15 mouse cellular contexts compared by ENCODE assay signal in genomic region chr4:131205685-131206084, GRCm38 (mm10).
DNase-seq lines count a peak whose midpoint lies in the region; ATAC-seq lines count a peak whose summit lies in the region.
"Had no signal": no experiment of that assay in that cellular context is flagged by ENCODE, and none has a peak within 500 bp of the region (broad histone marks: within the 10 kb centered on the region; RNA-seq: fewer than 3 reads in every experiment).

No protein-coding gene starts in this region.

- no peaks in the 10 kb centered on the region for H3K36me3 ChIP-seq in hindbrain, embryonic 13.5 days
- H3K36me3 ChIP-seq in hindbrain, embryonic 16.5 days (ENCODE audit: control insufficient read depth, insufficient read depth, low read length): no peaks in the 10 kb centered on the region
- H3K36me3 ChIP-seq in lung, embryonic 16.5 days (ENCODE audit: control insufficient read depth, insufficient read depth, low read length): no peaks in the 10 kb centered on the region
- no peaks in the 10 kb centered on the region for H3K36me3 ChIP-seq in forebrain, embryonic 16.5 days (ENCODE audit: control insufficient read depth, insufficient read depth)
- H3K36me3 ChIP-seq: embryonic facial prominence, embryonic 15.5 days had no signal

- peaks cover 1% of the 10 kb centered on the region; the same call in 1 of the 2 replicates for H3K9me3 ChIP-seq in hindbrain, embryonic 13.5 days
- no peaks in the 10 kb centered on the region for H3K9me3 ChIP-seq in hindbrain, embryonic 16.5 days (ENCODE audit: control insufficient read depth, low read length)
- H3K9me3 ChIP-seq in lung, embryonic 16.5 days (ENCODE audit: control insufficient read depth, low read length): peaks cover under 1% of the 10 kb centered on the region; the same call in 1 of the 2 replicates
- no peaks in the 10 kb centered on the region for H3K9me3 ChIP-seq in forebrain, embryonic 16.5 days (ENCODE audit: control insufficient read depth, low read length)
- H3K9me3 ChIP-seq: embryonic facial prominence, embryonic 15.5 days had no signal

- H3K4me3 ChIP-seq in hindbrain, embryonic 13.5 days: no peak overlapping the region
- H3K4me3 ChIP-seq in hindbrain, embryonic 16.5 days (ENCODE audit: low read length): no peak overlapping the region
- H3K4me3 ChIP-seq in lung, embryonic 16.5 days (ENCODE audit: low read length): no peak overlapping the region
- no peak overlapping the region for H3K4me3 ChIP-seq in forebrain, embryonic 16.5 days (replicated peaks; ENCODE audit: low read length)
- H3K4me3 ChIP-seq: embryonic facial prominence, embryonic 15.5 days had no signal

- peaks cover 5% of the 10 kb centered on the region; the same call in 1 of the 2 replicates for H3K27me3 ChIP-seq in hindbrain, embryonic 13.5 days
- no peaks in the 10 kb centered on the region for H3K27me3 ChIP-seq in hindbrain, embryonic 16.5 days (replicated peaks; ENCODE audit: control insufficient read depth, insufficient read depth, low read length)
- H3K27me3 ChIP-seq in lung, embryonic 16.5 days (ENCODE audit: control insufficient read depth, insufficient read depth, low read depth, low read length): no peaks in the 10 kb centered on the region
- H3K27me3 ChIP-seq in forebrain, embryonic 16.5 days (replicated peaks; ENCODE audit: control insufficient read depth, insufficient read depth, low read length): no peaks in the 10 kb centered on the region
- H3K27me3 ChIP-seq: embryonic facial prominence, embryonic 15.5 days; megakaryocyte, embryonic 14.5 days had no signal

- 61% methylated on average over 4 of the region's 4 CpGs for WGBS in hindbrain, embryonic 13.5 days
- 52% methylated on average over 4 of the region's 4 CpGs for WGBS in hindbrain, embryonic 16.5 days
- WGBS in lung, embryonic 16.5 days: 24% methylated on average over 4 of the region's 4 CpGs
- 31% methylated on average over 4 of the region's 4 CpGs for WGBS in forebrain, embryonic 16.5 days

- no peak overlapping the region for H3K4me2 ChIP-seq in hindbrain, embryonic 13.5 days
- H3K4me2 ChIP-seq in hindbrain, embryonic 16.5 days (ENCODE audit: low read length): no peak overlapping the region
- H3K4me2 ChIP-seq in lung, embryonic 16.5 days (ENCODE audit: low read depth, low read length): no peak overlapping the region
- no peak overlapping the region for H3K4me2 ChIP-seq in forebrain, embryonic 16.5 days (ENCODE audit: low read length)
- H3K4me2 ChIP-seq: embryonic facial prominence, embryonic 15.5 days had no signal

- no peak overlapping the region for H3K9ac ChIP-seq in hindbrain, embryonic 13.5 days
- no peak overlapping the region for H3K9ac ChIP-seq in hindbrain, embryonic 16.5 days (ENCODE audit: low read depth, low read length)
- H3K9ac ChIP-seq in lung, embryonic 16.5 days (ENCODE audit: low read length): no peak overlapping the region
- no peak overlapping the region for H3K9ac ChIP-seq in forebrain, embryonic 16.5 days (replicated peaks; ENCODE audit: low read depth, low read length)
- H3K9ac ChIP-seq: embryonic facial prominence, embryonic 15.5 days; liver, postnatal 0 days had no signal

- H3K27ac ChIP-seq in hindbrain, embryonic 13.5 days: peak overlapping the region; percentile 23; the same call in 1 of the 2 replicates
- H3K27ac ChIP-seq in hindbrain, embryonic 16.5 days (ENCODE audit: low read depth, low read length): no peak overlapping the region; the same call in 1 of the 2 replicates
- H3K27ac ChIP-seq in lung, embryonic 16.5 days (ENCODE audit: low read length): peak overlapping the region; percentile 43
- no peak overlapping the region; the same call in 1 of the 2 replicates for H3K27ac ChIP-seq in forebrain, embryonic 16.5 days (ENCODE audit: low read length)
- H3K27ac ChIP-seq: embryonic facial prominence, embryonic 15.5 days had no signal

- H3K4me1 ChIP-seq in hindbrain, embryonic 13.5 days (replicated peaks): peaks cover 33% of the 10 kb centered on the region
- H3K4me1 ChIP-seq in hindbrain, embryonic 16.5 days (ENCODE audit: control insufficient read depth, insufficient read depth, low read depth, low read length): peaks cover 6% of the 10 kb centered on the region; the same call in 1 of the 2 replicates
- peaks cover 7% of the 10 kb centered on the region for H3K4me1 ChIP-seq in lung, embryonic 16.5 days (replicated peaks; ENCODE audit: control insufficient read depth, insufficient read depth, low read length)
- peaks cover 19% of the 10 kb centered on the region for H3K4me1 ChIP-seq in forebrain, embryonic 16.5 days (replicated peaks; ENCODE audit: control insufficient read depth, insufficient read depth, low read length)
- H3K4me1 ChIP-seq: embryonic facial prominence, embryonic 15.5 days; megakaryocyte, embryonic 14.5 days had no signal

- no peak for ATAC-seq in hindbrain, embryonic 13.5 days (ENCODE audit: low FRiP score)
- no peak for ATAC-seq in hindbrain, embryonic 16.5 days
- 0 out of 2 replicates have a peak, but pooled peaks have one; percentile 1 for ATAC-seq in lung, embryonic 16.5 days (ENCODE audit: low read depth)
- peak; percentile 41; the same call in 1 of the 2 replicates for ATAC-seq in forebrain, embryonic 16.5 days
- ATAC-seq: intestine, embryonic 16.5 days; liver, postnatal 0 days had no signal

- DNase-seq in lung, adult 18-20 months: no peak
- peak; percentile 99 for DNase-seq in cerebellum, adult 9-11 months
- no peak for DNase-seq in spleen, adult 18-20 months
- no peak for DNase-seq in frontal cortex, postnatal 36 days (ENCODE audit: low spot score in 2 of 2)
- DNase-seq: adrenal gland, postnatal 25 days; kidney, postnatal 14 days; layer of hippocampus, postnatal 36 days; liver, postnatal 0 days had no signal

Comparison
In these comparisons a context has a peak if more than half of its experiments do, and no peak if none do; other contexts are left out.
1. H3K27ac ChIP-seq: peak in hindbrain, embryonic 13.5 days (single experiment) and lung, embryonic 16.5 days (single experiment); none in hindbrain, embryonic 16.5 days (single experiment) and forebrain, embryonic 16.5 days (single experiment).
2. ATAC-seq: peak in lung, embryonic 16.5 days (single experiment) and forebrain, embryonic 16.5 days (single experiment); none in hindbrain, embryonic 13.5 days (single experiment) and hindbrain, embryonic 16.5 days (single experiment).